Mouse (Mus musculus): Measurements from ENCODE around the gene Clic6. TPM values are rescaled to one million over a fixed set of nuclear protein-coding genes. Genes with fewer than 3 reads are reported as not detected.

Gene Clic6
- polyA plus RNA-seq (2015; fragmentation: Nextera tagmentation; extraction: Ambion mirVana), result 15.7 and 16.4 TPM in 2 replicates

GRCm38 (mm10) chr16:92485436-92485835, at the start of gene Clic6:
TSS of gene Clic6 (plus strand) at chr16:92485736.
- Histone ChIP-seq H3K27me3 (ENCODE audit: control insufficient read depth, insufficient read depth, low read depth, low read length) (no peaks in the 10 kb centered on the region), H3K4me1 (replicated peaks; ENCODE audit: control insufficient read depth, insufficient read depth, low read length) (no peaks in the 10 kb centered on the region), H3K4me3 (ENCODE audit: low read length) (no peak within 1 kb of the TSS), H3K27ac (ENCODE audit: low read length) (no peak within 1 kb of the TSS), H3K9ac (ENCODE audit: low read length) (no peak within 1 kb of the TSS), H3K36me3 (ENCODE audit: control insufficient read depth, insufficient read depth, low read length) (no peaks in the 10 kb centered on the region), H3K9me3 (ENCODE audit: control insufficient read depth, low read length) (no peaks in the 10 kb centered on the region), H3K4me2 (ENCODE audit: low read depth, low read length) (no peak within 1 kb of the TSS)
- no peak for ATAC-seq (ENCODE audit: low read depth)
- 85% methylated on average over 5 of the region's 5 CpGs for WGBS

- no peaks in the 10 kb centered on the region for H3K27me3 ChIP-seq (ENCODE audit: control insufficient read depth, insufficient read depth, low read depth, low read length)
- H3K27ac ChIP-seq (ENCODE audit: low read length), result no peak overlapping the region
- no peak overlapping the region for H3K4me2 ChIP-seq (ENCODE audit: low read depth, low read length)
- H3K4me3 ChIP-seq (ENCODE audit: low read length), result no peak overlapping the region
- no peak overlapping the region for H3K9ac ChIP-seq (ENCODE audit: low read length)
- ATAC-seq (ENCODE audit: low read depth), result no peak
- no peaks in the 10 kb centered on the region for H3K36me3 ChIP-seq (ENCODE audit: control insufficient read depth, insufficient read depth, low read length)
- 64% methylated on average over 2 of the region's 2 CpGs for WGBS
- peaks cover 13% of the 10 kb centered on the region for H3K4me1 ChIP-seq (replicated peaks; ENCODE audit: control insufficient read depth, insufficient read depth, low read length)
- H3K9me3 ChIP-seq (ENCODE audit: control insufficient read depth, low read length), result no peaks in the 10 kb centered on the region
These were observed 45.8 kb upstream of the Clic6 start for GRCm38 (mm10) chr16:92439775-92440174.

GRCm38 (mm10) chr16:92440229-92440628, 45.3 kb upstream of the Clic6 start:
- Histone ChIP-seq H3K27me3 (ENCODE audit: control insufficient read depth, insufficient read depth, low read depth, low read length) (no peaks in the 10 kb centered on the region), H3K4me2 (ENCODE audit: low read depth, low read length) (no peak overlapping the region), H3K9ac (ENCODE audit: low read length) (no peak overlapping the region), H3K9me3 (ENCODE audit: control insufficient read depth, low read length) (no peaks in the 10 kb centered on the region), H3K27ac (ENCODE audit: low read length) (no peak overlapping the region), H3K36me3 (ENCODE audit: control insufficient read depth, insufficient read depth, low read length) (no peaks in the 10 kb centered on the region), H3K4me3 (ENCODE audit: low read length) (no peak overlapping the region), H3K4me1 (replicated peaks; ENCODE audit: control insufficient read depth, insufficient read depth, low read length) (peaks cover 13% of the 10 kb centered on the region)
- ATAC-seq (ENCODE audit: low read depth), result no peak
- 72% methylated on average over 8 of the region's 8 CpGs for WGBS

GRCm38 (mm10) chr16:92441203-92441602, 44.3 kb upstream of the Clic6 start:
- H3K4me1 ChIP-seq (replicated peaks; ENCODE audit: control insufficient read depth, insufficient read depth, low read length), result peaks cover 13% of the 10 kb centered on the region
- 72% methylated on average over 3 of the region's 3 CpGs for WGBS
- no peaks in the 10 kb centered on the region for H3K9me3 ChIP-seq (ENCODE audit: control insufficient read depth, low read length)
- no peak overlapping the region for H3K9ac ChIP-seq (ENCODE audit: low read length)
- H3K4me2 ChIP-seq (ENCODE audit: low read depth, low read length), result no peak overlapping the region
- H3K27ac ChIP-seq (ENCODE audit: low read length), result no peak overlapping the region
- no peaks in the 10 kb centered on the region for H3K36me3 ChIP-seq (ENCODE audit: control insufficient read depth, insufficient read depth, low read length)
- no peak overlapping the region for H3K4me3 ChIP-seq (ENCODE audit: low read length)
- no peaks in the 10 kb centered on the region for H3K27me3 ChIP-seq (ENCODE audit: control insufficient read depth, insufficient read depth, low read depth, low read length)
- no peak for ATAC-seq (ENCODE audit: low read depth)

- Histone ChIP-seq H3K9ac (ENCODE audit: low read length) (no peak overlapping the region), H3K36me3 (ENCODE audit: control insufficient read depth, insufficient read depth, low read length) (no peaks in the 10 kb centered on the region), H3K27ac (ENCODE audit: low read length) (no peak overlapping the region), H3K4me3 (ENCODE audit: low read length) (no peak overlapping the region), H3K9me3 (ENCODE audit: control insufficient read depth, low read length) (no peaks in the 10 kb centered on the region), H3K4me2 (ENCODE audit: low read depth, low read length) (no peak overlapping the region), H3K4me1 (replicated peaks; ENCODE audit: control insufficient read depth, insufficient read depth, low read length) (peaks cover 13% of the 10 kb centered on the region), H3K27me3 (ENCODE audit: control insufficient read depth, insufficient read depth, low read depth, low read length) (no peaks in the 10 kb centered on the region)
- no peak for ATAC-seq (ENCODE audit: low read depth)
- 83% methylated on average over 11 of the region's 11 CpGs for WGBS
These were observed 43.4 kb upstream of the Clic6 start for GRCm38 (mm10) chr16:92442150-92442549.

GRCm38 (mm10) chr16:92442946-92443345, 42.6 kb upstream of the Clic6 start:
- Histone ChIP-seq H3K4me2 (ENCODE audit: low read depth, low read length) (no peak overlapping the region), H3K9me3 (ENCODE audit: control insufficient read depth, low read length) (no peaks in the 10 kb centered on the region), H3K9ac (ENCODE audit: low read length) (no peak overlapping the region; the same call in 1 of the 2 replicates), H3K36me3 (ENCODE audit: control insufficient read depth, insufficient read depth, low read length) (no peaks in the 10 kb centered on the region), H3K27ac (ENCODE audit: low read length) (peak overlapping the region; percentile 65; the same call in 1 of the 2 replicates), H3K27me3 (ENCODE audit: control insufficient read depth, insufficient read depth, low read depth, low read length) (no peaks in the 10 kb centered on the region), H3K4me1 (replicated peaks; ENCODE audit: control insufficient read depth, insufficient read depth, low read length) (peaks cover 13% of the 10 kb centered on the region), H3K4me3 (ENCODE audit: low read length) (no peak overlapping the region)
- WGBS, result 75% methylated on average over 4 of the region's 4 CpGs
- no peak for ATAC-seq (ENCODE audit: low read depth)

GRCm38 (mm10) chr16:92443644-92444113, 41.9 kb upstream of the Clic6 start:
- H3K4me2 ChIP-seq (ENCODE audit: low read depth, low read length), result no peak overlapping the region
- WGBS, result 13% methylated on average over 13 of the region's 13 CpGs
- H3K9ac ChIP-seq (ENCODE audit: low read length), result peak overlapping the region; percentile 25; the same call in 1 of the 2 replicates
- H3K27me3 ChIP-seq (ENCODE audit: control insufficient read depth, insufficient read depth, low read depth, low read length), result no peaks in the 10 kb centered on the region
- peak overlapping the region; percentile 65 for H3K27ac ChIP-seq (ENCODE audit: low read length)
- no peaks in the 10 kb centered on the region for H3K9me3 ChIP-seq (ENCODE audit: control insufficient read depth, low read length)
- peaks cover 13% of the 10 kb centered on the region for H3K4me1 ChIP-seq (replicated peaks; ENCODE audit: control insufficient read depth, insufficient read depth, low read length)
- peak; percentile 77 for ATAC-seq (ENCODE audit: low read depth)
- H3K4me3 ChIP-seq (ENCODE audit: low read length), result no peak overlapping the region
- no peaks in the 10 kb centered on the region for H3K36me3 ChIP-seq (ENCODE audit: control insufficient read depth, insufficient read depth, low read length)

- no peak overlapping the region for H3K9ac ChIP-seq (ENCODE audit: low read length)
- WGBS, result 61% methylated on average over 10 of the region's 10 CpGs
- no peak for ATAC-seq (ENCODE audit: low read depth)
- H3K9me3 ChIP-seq (ENCODE audit: control insufficient read depth, low read length), result no peaks in the 10 kb centered on the region
- no peak overlapping the region for H3K4me3 ChIP-seq (ENCODE audit: low read length)
- peaks cover 14% of the 10 kb centered on the region for H3K4me1 ChIP-seq (replicated peaks; ENCODE audit: control insufficient read depth, insufficient read depth, low read length)
- no peaks in the 10 kb centered on the region for H3K27me3 ChIP-seq (ENCODE audit: control insufficient read depth, insufficient read depth, low read depth, low read length)
- H3K36me3 ChIP-seq (ENCODE audit: control insufficient read depth, insufficient read depth, low read length), result no peaks in the 10 kb centered on the region
- no peak overlapping the region for H3K4me2 ChIP-seq (ENCODE audit: low read depth, low read length)
- H3K27ac ChIP-seq (ENCODE audit: low read length), result no peak overlapping the region
These were observed 40.2 kb upstream of the Clic6 start for GRCm38 (mm10) chr16:92445377-92445776.

GRCm38 (mm10) chr16:92449080-92449479, 36.5 kb upstream of the Clic6 start:
- peaks cover 16% of the 10 kb centered on the region for H3K4me1 ChIP-seq (replicated peaks; ENCODE audit: control insufficient read depth, insufficient read depth, low read length)
- ATAC-seq (ENCODE audit: low read depth), result no peak
- no peak overlapping the region for H3K4me2 ChIP-seq (ENCODE audit: low read depth, low read length)
- WGBS, result 93% methylated on average over 14 of the region's 14 CpGs
- H3K27ac ChIP-seq (ENCODE audit: low read length), result no peak overlapping the region
- H3K27me3 ChIP-seq (ENCODE audit: control insufficient read depth, insufficient read depth, low read depth, low read length), result no peaks in the 10 kb centered on the region
- no peaks in the 10 kb centered on the region for H3K9me3 ChIP-seq (ENCODE audit: control insufficient read depth, low read length)
- H3K36me3 ChIP-seq (ENCODE audit: control insufficient read depth, insufficient read depth, low read length), result no peaks in the 10 kb centered on the region
- no peak overlapping the region for H3K4me3 ChIP-seq (ENCODE audit: low read length)
- no peak overlapping the region for H3K9ac ChIP-seq (ENCODE audit: low read length)

GRCm38 (mm10) chr16:92450331-92450730, 35.2 kb upstream of the Clic6 start:
- H3K36me3 ChIP-seq (ENCODE audit: control insufficient read depth, insufficient read depth, low read length), result no peaks in the 10 kb centered on the region
- H3K4me1 ChIP-seq (replicated peaks; ENCODE audit: control insufficient read depth, insufficient read depth, low read length), result peaks cover 18% of the 10 kb centered on the region
- H3K9ac ChIP-seq (ENCODE audit: low read length), result no peak overlapping the region
- H3K4me2 ChIP-seq (ENCODE audit: low read depth, low read length), result no peak overlapping the region
- H3K27ac ChIP-seq (ENCODE audit: low read length), result no peak overlapping the region
- no peaks in the 10 kb centered on the region for H3K27me3 ChIP-seq (ENCODE audit: control insufficient read depth, insufficient read depth, low read depth, low read length)
- no peaks in the 10 kb centered on the region for H3K9me3 ChIP-seq (ENCODE audit: control insufficient read depth, low read length)
- no peak for ATAC-seq (ENCODE audit: low read depth)
- WGBS, result 80% methylated on average over 8 of the region's 8 CpGs
- H3K4me3 ChIP-seq (ENCODE audit: low read length), result no peak overlapping the region

Measured in lung, embryonic 16.5 days (tissue).